Mouse (Mus musculus) 416B (cell line): ENCODE measurements around the gene Spaca6.

Experiments
- DNase-seq: peaks from one replicate; pipeline ENCODE4 v3.0.0; 2011; ENCODE audit warnings: low read depth

The Spaca6 gene

DNA sequence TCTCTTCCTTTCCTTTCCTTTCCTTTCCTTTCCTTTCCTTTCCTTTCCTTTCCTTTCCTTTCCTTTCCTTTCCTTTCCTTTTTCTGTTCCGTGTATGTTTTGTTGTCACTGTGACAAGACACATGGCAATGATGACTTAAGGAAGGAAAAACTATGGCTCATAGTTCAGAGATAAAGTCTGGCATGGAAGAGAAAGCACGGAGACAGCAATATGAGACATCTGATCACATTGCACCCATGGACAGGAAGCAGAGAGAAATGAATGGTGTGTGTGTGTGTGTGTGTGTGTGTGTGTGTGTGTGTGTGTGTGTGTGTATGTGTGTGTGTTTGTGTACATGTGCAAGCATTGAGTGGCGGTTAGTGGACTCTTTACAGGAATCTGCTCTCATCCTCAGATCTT lies 17.6 kb downstream of the Spaca6 start:
- peak; percentile 64 for DNase-seq

DNA sequence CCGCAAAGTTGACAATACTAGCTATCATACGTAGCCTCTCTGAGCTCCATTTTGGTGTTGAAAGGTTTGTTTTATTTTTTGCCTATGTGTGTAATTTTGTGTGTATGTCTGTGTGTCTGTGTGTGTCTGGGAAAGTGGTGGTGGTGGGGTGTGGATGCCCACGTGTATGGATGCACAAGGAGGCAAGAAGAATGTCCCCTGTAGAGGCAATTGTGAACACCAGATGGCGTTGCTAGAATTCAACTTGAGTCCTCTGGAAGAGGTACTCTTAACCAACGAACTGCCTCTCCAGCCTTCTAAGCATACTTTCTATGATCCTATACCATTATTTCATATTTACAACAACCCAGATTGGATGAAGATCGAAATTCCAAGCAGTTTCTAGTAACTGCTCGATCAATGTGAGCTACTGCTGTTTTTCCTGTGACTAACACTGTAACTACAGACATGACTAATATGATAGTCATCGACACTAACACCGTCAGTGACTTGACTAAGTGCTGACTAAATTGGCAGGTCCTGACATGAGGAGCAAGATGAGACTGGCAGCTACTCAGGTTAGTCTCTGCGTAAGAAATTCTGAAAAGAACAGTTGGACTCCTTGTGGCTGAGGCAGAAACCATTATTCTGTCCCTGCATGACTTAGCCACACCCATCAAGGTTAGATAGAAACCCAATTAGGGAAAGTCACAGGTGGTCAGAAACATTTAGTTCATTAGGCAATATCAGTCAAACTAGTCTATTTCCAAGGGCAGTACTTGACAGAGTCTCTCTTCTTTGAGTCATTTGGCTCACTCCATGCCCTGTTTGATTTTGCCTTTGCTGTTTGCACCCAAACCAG lies 18.4 kb downstream of the Spaca6 start:
- DNase-seq: peak; percentile 82

DNA sequence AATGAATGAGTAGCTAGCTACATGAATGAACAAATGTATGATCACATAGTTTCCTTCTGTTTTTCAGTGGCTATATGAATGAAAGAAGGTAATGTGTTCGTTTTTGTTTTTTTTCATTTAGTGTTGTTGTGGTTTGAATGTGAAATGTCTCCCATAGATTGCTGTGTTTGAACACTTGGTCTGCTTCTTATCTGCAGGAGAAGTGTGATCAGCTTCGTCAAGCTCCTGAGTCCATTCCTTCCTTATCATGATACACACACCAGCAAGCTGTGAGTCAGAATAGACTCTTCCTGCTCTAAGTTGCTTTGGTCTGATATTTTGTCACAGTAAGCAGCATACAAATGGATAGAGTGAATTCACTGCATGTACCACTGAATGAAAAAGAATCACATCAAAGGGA lies 22.0 kb downstream of the Spaca6 start:
- DNase-seq: peak; percentile 94

DNA sequence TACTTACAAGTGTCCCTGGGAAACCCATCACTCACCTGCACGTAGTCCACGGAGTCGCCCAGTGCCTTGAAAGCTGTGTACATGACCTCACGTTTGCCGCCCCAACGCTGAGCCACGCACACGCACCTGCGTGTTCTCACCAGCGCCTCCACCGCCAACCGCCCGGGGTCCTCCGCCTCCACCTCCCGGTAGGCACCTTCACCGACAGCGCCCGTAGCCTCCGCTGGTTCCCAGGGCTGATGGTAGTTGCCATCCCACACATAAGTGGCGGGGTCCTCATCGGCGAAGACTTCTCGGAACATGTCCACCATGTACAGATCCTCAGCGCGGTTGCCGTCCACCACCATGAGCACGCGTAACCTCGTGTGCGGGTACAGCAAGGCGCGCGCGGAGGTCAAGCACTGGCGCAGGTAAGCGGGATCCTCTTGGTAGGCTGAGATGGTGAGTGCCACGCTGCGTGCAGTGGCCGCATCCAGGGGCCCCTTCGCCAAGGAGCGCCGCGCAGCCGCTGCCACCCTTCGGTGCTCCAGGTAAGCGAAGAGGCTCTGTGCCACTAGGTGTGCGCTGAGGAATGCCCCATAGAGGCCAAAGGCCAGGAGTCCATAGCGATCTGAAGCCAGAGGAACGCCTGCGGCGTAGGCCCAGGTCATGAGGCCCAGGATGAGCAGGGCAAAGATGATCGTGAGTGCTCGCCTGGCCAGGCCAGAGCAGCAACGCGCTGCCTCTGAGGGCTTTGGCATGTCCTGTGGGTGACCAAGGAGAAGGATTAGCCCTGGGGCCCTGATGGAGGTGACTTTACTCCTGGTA lies 23.2 kb downstream of the Spaca6 start:
- DNase-seq: no peak

DNA sequence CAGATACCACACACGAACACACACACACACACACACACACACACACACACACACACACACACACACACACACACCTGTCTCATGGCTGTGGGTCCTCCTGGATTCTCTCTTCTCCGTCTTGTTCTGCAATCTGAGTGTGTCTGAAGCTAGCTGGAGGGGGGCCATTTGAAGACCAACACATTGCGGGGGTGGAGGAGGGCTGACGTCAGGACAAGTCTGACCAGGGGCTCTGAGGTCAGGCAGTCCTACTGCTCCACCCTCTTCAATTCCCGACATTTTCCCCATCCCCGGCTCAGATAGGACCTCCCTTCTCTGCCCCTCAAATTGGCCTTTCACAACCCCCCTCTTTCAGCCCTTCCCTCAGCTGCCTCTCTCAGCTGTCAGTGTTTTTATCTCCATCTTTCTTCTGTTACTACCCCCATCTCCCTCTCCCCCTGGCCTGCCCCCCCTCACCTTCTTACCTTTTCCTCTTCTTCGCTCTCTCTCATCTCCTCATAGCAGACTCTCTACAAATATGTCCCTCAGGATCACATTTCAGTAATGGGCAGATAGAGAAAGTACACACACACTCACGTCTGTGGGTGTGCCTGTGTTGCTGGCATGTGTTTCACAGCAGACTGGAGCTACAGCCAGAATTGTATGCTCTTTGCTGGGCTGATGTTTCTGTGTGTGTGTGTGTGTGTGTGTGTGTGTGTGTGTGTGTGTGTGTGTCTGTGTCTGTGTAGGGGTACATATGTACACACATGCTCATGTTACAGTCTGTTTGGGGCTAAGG lies 28.3 kb downstream of the Spaca6 start, which contains the start of gene Has1:
Gene Has1, minus strand, starts transcription at position 142 of the 775 bp plus-strand sequence.
- no peak for DNase-seq

DNA sequence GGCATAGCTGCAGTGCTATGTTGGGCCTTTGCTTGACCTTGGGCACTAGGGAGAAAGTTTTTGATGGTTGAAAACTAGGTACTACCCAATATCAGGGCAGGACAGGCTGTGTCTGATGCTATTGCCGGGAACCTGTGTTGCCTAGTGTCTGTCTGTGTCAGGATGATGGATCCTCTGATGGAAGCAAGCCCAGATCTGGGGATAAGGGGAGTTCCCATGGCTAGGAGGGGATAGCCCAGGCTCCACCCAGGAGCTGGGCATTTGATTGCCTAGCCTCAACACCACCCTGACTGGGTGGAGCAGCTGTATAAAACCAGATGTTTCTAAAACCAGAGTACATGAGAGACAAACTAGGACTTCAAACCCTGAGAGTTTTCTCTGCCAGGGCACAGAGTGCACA lies 29.7 kb downstream of the Spaca6 start:
- DNase-seq: no peak

DNA sequence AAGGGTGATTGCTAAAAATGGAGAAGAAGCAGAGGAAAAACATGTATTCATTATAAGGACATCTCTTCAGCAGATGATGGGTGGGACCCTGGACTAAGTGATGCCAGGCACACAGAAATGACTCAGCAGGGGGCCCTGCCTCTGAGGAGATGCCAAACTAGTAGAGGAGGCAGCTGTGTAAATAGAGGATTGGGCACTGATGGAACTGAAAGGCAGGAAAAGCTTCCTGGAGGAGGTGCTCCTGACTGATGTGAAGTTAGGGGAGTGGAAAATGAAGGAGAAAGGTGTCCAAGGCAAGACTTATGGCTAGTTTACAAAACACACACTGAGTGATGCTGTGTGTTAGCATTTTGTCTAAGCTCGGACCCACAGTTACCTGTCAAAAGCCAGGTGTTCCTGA lies 30.5 kb downstream of the Spaca6 start:
- no peak for DNase-seq

DNA sequence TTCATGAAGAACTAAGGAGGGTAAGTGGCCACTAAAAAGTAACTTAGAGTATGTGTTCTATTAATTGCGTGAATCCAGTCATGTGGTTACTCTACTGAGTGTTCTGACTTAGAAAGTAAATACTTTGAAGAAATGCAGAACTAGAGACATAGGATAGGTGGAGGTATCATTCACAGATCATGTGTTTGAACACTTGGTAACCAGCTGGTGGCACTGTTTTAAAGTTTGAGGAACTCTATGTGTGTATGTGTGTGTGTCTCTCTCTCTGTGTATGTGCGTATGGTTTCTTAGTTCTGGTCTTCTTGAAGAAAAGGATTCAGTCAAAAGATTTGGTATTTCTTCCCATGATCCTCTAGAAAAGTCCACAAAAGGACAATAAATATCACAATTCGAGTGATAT lies 33.2 kb downstream of the Spaca6 start:
- peak; percentile 75 for DNase-seq

DNA sequence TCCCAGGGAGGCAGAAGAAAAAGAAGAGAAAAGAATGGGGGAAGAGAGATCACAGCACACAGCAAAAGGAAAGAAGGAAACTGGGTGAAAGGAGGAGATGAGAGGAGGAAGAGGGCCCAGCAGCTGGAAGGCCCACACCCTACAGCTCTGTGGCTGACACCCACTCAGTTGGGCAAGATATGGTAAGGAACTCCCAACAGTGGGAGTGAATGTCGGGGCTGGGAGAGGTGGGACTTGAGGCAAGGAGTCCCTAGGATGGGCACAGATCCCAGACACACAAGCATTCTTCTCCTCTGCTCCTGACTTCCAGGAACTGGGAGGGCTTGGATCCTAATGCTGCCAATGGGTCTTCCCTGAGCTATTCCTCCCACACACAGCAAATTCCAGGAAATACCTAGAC lies 35.4 kb downstream of the Spaca6 start:
- DNase-seq: no peak

DNA sequence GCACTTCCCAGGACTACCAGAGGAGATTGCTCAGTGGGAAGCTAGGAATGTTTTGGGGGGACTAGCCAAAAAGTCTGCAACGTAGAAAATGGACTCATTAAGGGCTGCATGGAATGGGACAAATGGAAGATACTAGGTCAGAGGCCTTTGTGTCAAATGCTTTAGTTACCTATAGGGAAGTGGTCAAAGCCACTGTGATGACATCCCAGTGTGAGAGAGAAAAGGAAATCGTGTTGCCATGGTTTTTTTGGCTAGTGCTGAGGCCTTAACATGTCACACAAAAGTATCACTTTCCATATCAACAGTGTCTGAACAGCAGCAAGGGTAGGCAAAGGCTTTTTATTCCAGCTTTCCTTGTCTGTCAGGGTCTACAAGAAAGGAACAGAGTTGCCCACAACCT lies 38.2 kb downstream of the Spaca6 start:
- peak; percentile 73 for DNase-seq

DNA sequence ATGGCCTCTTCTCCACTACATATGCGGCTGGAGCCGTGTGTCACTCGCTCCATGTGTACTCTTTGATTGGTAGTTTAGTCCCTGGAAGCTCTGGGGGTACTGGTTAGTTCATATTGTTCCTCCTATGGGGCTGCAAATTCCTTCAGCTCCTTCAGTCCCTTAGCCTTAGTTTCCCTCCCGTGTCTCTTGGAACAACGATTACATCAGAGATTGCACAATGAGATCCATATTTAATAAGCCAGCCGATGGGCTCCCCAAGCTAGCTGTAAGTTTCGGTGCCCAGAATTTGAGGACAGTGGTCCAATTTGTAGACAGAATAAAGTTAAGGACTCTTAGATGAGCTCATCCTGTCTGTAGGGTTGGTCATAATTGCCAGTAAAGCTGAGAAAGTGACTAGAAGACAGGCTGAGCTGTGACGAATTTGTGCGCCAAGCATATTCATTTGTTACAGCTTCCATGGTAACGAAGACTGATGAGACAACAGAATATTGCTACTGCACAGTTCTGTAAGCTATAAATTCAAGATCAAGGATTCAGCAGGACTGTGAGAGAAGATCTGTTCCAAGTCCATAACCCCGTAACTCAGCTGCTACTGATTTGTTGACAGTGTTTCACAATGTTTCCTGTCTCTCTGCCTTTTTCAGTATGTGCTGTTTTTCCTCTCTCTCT lies 40.0 kb downstream of the Spaca6 start:
- DNase-seq: peak; percentile 43

DNA sequence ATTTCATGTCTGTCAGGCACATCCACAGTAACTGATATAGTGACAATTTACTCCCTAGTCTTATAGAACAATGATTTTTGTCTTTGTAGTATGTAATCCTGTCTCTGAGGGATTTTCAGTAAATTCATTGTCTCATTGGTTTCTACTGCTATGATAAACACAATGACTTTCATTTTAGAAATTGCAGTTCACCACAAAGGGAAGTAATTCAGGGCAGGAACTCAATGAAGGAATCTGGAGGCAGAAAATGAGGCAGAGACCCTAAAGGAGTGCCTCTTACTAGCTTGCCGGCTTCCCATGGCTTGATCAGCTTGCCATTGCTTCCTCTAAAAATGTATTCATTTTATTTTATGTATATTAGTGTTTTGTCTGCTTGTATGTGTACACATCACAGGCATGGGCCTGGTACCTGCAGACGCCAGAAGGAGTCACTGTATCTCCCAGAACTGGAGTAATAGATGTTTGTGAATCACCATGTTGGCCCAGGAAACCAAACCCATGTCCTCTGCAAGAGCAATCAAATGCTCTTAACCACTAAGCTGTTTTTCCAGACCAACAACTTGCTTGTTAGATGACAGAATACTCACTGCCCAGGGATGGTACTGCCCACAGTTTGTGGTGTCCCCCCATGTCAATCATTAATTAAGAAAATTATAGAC lies 44.1 kb downstream of the Spaca6 start:
- peak; percentile 70 for DNase-seq

DNA sequence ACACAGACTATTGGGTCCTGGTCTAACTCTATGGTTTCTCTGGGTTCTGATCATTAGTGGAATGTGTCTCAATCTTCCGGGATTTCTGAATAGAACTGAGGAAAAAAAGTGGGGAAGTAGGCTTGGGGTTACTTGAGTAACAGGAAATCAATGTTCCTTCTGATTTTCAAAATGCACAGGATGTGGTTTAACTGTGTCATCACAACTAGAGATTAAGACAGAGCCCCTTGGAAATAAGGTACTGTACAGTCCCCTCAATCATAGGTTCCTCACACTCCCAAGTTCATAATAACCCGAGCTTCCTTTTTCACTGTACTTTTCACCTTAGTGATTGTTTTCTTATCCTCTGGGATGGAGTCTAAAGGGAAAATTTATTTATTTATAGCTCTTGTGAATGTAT lies 44.7 kb downstream of the Spaca6 start:
- peak; percentile 80 for DNase-seq

DNA sequence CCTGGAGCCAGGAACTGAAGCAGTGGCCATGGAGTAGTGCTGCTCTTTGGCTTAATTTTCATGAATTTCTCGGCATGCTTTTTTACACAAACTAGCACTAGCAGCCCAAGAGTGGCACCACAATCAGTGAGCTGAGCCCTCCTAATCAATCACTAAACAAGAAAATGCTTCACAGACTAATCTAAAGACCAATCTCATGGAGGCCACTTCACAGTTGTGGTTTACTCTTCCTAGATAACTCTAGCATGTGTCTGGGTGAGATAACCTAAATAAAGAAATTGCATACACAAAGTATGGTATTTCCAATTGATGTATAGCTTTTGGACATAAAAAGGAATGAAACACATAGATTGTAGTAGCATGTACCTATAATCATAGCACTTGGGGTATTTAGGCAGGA lies 52.4 kb downstream of the Spaca6 start:
- peak; percentile 55 for DNase-seq

DNA sequence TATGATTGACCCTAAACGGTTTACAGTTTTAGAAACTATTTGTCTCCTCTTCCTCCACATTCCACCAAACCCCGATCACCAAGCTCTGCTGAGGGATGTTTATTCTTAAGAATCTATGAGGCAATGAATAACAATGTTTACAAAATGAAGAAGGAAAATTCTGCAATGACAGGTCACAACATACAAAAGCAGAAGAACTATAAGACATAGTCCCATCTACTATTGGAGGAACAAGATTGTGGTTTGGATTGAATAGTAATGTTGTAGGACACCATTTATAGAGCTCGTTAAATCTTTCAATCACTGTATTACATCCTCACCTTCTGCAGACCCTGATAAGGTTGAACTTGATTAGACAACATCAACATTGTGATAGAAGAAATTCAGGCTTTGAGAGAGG lies 55.7 kb downstream of the Spaca6 start:
- DNase-seq: no peak

DNA sequence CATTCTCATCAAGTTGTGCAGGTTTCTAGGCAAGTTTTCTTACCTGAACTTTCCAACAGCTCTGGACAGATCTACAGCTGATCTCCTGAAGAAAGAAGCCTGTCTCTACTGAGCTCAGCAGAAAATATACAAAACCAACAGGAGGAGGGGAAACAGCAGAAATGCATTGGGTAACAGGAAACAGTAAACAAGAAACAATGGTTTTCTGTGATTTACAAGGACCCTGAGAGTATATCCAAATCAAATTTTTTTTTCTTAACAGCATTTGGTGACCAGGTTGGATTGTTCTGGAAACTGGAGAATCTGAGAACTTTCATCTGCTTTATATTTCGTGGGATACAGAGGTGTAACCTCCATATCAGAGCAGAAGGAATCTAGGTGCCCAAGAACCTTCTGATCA lies 56.9 kb downstream of the Spaca6 start, which contains the start of gene Fpr1:
Gene Fpr1, minus strand, starts transcription at position 101 of the 400 bp plus-strand sequence.
- DNase-seq: no peak

DNA sequence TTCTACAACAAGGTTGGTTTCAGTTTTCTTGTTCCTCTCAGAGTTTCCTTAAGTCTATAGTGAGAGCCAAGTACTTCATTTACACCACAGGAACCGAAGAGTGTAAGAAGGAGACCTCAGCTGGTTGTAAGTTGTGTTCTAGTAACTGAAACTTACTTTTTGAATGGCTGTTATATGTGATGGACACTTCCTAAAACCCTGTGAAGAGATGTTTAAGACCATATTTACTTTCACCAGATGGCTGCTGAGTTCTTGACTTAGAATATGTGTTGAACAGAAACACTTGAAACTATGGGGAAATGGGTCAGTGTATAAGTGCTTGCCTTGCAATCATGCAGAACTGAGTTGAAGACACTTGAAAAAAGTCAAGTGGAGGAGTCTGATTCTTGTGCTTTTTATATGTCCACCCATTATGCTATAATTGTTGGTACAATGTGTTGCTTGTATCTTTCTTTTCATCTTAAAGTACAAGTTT lies 60.9 kb downstream of the Spaca6 start, which contains the start of the genes Fpr2 and Fpr3:
Gene Fpr2, plus strand, starts transcription at position 51 of the 475 bp plus-strand sequence.
Gene Fpr3, plus strand, starts transcription at position 79 of the 475 bp plus-strand sequence.
- no peak for DNase-seq

DNA sequence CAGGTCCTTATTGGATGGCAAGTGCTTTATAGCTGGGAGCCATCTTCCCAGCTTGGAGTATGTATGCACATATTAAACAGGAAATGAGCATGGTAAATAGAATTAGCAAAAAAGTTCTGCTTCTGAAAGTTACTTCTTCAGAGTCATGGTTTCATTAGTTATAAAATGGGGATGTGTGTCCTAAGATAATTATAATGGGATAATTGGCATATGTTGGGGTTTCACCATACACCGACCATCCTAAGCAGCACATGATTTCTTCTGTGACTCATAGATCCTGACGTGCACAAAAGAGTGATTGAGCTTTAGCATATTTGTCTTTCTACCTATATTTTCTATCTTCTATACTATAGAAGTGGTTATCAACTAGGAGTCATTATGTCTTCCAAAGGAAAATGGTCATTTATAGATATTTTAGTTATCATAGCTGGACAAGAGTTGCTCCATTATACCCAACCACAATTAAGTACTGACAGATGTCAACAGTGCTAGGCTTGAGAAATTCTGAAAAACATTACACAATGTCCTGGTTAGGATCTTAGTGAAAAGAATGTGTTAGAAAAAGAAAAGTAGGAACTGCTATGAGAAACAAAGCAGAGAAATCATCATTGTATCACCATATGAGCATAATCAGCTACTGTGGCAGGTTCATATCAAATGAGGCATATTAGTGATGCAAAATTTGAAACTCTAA lies 62.9 kb downstream of the Spaca6 start:
- peak; percentile 64 for DNase-seq
